Mouse (Mus musculus) liver, embryonic 14.5 days (tissue): ENCODE measurements around the gene Nim1k.

ENCODE experiments used
- CTCF ChIP-seq: IDR thresholded peaks from 2 replicates; pipeline ENCODE4 v1.5.1; 2016; ENCODE audit warnings: antibody characterized with exemption, low read depth, control low read depth
- EP300 ChIP-seq: IDR thresholded peaks from 2 replicates; pipeline ENCODE4 v1.6.1; 2016; ENCODE audit warnings: antibody characterized with exemption, low read depth

DNA sequence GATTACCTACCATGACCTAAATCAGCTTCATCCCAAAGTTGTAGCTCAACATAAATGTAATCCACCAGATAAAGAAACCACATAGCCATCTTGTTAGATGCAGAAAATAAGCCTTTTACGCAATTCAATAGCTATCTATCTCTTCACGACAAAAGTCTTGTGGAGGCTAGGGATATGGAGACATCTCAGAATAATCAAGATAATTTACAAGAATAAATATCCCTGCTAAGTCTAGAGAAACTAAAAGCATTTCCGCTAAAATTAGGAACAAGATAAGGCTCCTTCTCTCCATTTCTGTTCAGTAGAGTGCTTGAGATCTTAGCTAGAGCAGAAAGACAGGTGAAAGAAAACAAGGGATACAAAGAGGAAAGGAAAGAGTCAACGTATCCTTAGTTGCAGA, 8.8 kb downstream of the Nim1k start:
- TF ChIP-seq CTCF (no peak), EP300 (no peak)
